Mouse (Mus musculus) spleen, embryonic (tissue): ENCODE results near the gene Slc25a53.
"Not testable (repeated sequence)": the region's sequence is repeated elsewhere in the genome, so short reads cannot be mapped to it uniquely, and the experiment has no call there.

Source experiments
- CTCF ChIA-PET: fragments of 350-600 bp; sonication (Branson Sonifier 250); formaldehyde crosslinking; loops from one replicate; lab custom pipeline; 2022; lab: Charles Lee

The Slc25a53 gene

DNA sequence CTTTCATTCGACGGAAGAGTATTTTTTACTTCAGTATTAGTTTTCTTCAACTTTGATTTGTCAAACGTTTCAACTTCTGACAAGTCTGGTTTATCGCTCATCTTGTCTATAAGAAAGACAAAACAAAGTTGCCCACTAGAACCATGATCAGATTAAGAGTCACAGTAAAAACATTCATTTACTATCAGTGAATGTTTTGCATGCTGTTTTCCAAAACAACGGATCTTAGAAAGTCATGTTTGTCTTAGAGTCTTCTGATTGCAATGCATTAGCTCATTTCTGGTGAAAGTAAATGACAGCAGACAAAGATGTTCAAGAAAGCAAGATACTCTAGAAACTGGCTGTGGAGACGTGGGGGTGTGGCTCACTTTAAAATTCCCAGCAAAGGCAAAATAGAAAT is 62.7 kb downstream of the Slc25a53 start, which contains the start of gene Tmsb15b2:
TSS of gene Tmsb15b2 (minus strand) at position 101 of the 400 bp plus-strand sequence.
- CTCF ChIA-PET: not testable (repeated sequence)

DNA sequence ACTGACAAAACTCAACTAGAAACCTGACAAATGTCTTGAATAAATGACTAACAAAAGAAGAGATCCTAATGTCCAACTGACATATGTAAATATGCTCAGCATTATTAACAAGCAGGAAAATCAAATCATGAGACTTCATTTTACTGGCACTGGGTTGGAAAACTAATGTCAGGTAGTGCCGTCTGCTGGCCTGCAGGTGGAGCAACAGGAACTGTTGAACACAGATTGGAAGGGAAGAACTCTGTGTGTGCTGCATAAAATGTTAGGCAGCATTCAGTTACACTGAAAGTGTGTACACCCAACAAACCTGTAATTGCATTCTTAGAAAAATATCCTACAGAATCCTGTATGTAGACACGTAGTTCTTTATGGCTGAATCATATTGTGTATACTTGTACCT is 78.4 kb downstream of the Slc25a53 start:
- CTCF ChIA-PET: no interaction called here

DNA sequence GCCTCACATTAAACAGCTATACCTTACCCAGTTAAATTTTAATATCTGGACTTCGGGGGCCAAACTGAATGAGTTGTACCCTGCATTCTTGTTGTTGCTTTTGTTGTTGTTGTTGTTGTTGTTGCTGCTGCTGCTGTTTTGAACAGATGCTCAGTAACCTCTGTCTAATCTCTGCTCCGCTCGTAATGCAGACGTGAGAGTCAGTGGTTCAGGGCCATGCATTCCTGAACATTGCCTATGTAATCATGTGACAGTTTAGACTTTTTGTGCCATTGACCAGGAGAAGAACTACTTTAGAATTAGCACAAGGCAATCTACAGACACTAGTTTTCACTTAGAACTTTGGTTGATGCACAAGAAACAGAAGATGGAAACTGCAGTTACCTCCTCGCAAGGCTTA is 79.8 kb downstream of the Slc25a53 start:
- CTCF ChIA-PET: not testable (repeated sequence)

DNA sequence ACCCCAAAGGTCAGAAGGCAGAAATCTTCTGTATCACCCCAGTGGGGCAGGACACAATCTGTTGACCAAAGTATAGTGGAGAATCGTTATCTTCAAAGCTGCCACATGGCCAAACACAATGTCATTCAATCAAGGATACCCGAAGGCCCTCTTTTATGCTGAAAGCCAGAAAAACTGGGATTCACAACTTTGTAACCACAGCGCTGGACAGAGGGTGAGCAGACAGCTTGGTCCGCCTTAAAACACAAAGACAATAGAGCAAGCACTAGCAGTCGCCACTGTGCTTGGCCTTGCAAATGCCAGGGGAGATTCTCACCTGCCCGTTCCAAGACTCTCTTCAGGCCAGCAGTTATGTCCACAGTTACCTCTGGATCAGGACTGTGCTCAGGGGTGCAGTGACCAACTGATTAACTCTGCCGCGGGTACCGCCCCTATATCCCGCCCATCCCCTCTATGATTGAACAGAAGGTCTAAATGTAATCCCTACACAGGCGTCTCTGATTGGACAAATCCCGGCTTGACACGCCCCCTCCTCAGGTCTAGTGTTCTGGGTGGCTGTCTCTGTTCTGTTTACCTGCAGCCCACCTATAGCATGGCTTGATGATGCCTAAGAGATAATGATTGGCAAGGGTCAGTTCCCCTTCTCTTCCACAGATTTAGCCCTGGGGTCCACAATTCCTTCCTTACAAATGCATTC is 80.4 kb downstream of the Slc25a53 start:
- CTCF ChIA-PET: not testable (repeated sequence)

DNA sequence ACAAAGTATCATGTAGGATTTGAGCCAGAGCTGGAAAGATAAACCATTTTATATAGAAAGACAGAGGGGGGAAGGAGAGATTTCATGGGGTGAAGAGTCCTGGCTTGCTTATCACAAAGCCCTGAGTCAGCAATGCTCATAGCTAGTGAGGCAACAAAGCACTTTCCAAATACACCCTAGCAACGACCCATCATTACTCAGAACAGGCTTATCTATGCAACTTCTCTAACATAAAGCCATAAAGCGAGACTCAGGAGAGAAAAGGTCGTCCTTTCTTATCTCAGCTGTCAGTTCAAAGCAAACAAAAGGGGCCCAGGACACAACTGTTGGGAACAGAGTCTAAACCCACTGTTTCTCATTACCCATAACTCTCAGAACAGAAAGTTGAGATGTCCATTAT is 100.1 kb downstream of the Slc25a53 start:
- CTCF ChIA-PET: no interaction called here
